Mouse (Mus musculus) heart, adult 18-20 months (tissue): ENCODE measurements around the gene Vmn1r212. TPM values are rescaled to one million over a fixed set of nuclear protein-coding genes. Genes with fewer than 3 reads are reported as not detected.
"Not testable (repeated sequence)": the region's sequence is repeated elsewhere in the genome, so short reads cannot be mapped to it uniquely, and the experiment has no call there.

Experiments
- DNase-seq, 2 experiments: peaks; one replicate each; pipeline ENCODE4 v3.0.0; 2021 to 2022; ENCODE audit warnings: mixed read lengths in 1 of 2
- long read RNA-seq, 2 experiments: library from polyadenylated mRNA; stranded (forward); transcript quantifications; one replicate each; pipeline ENCODE4 v2.0.0; 2021
- total RNA-seq, 2 experiments: library from RNA; stranded (reverse); gene quantifications; 2 replicates each; pipeline ENCODE4 v1.2.3; 2021

Vmn1r212 gene
- total RNA-seq = not detected
- long read RNA-seq, experiment 1 = 0 reads
- long read RNA-seq, experiment 2 = 0 reads

- no peak for DNase-seq
Measured at GRCm38 (mm10) chr13:22884105-22884504, at the start of gene Vmn1r212. TSS of gene Vmn1r212 (minus strand) at chr13:22884205.

DNA sequence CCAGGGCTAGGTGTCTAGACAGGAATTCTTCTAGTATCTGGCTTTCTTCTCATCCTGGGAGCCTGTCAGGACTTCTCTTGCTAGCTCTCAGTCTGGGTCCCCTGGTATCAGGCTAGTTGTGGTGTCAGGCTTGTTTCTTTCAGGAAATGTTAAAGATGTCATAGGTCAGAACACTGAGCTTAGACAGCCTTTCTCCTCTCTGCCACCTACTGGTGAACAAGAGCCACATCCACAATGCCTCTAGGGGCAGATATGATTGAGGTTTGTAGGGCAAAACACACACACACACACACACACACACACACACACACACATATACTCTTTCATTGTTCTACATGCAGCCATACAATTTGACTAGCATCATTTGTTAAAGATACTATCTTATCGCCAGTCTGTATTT is 4.7 kb downstream of the Vmn1r212 start:
- no peak for DNase-seq

DNA sequence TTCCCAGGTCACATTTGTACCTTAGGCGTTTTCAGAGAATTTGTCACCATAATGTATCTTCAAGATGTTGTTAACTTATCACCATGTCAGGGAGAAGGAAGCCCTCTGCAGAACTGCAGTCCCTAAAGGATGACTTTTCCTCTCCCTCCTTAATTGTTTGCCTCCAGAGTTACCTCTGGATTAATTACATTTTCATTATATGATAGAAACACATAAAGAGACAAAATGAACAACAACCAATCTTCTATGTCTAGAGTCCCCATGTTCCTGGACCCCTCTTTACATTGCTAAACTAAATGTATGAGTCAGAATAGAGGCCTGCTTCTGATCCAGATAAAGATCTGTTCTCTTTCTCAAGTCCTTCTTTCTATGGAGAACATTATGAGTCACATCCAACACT is 26.5 kb downstream of the Vmn1r212 start, which contains the start of gene Vmn1r211:
TSS of gene Vmn1r211 (minus strand) at position 101 of the 400 bp plus-strand sequence.
- no peak for DNase-seq

GRCm38 (mm10) chr13:22854760-22855159 is 29.2 kb downstream of the Vmn1r212 start:
- no peak for DNase-seq

- DNase-seq = no peak
Measured at GRCm38 (mm10) chr13:22846798-22847197, 37.2 kb downstream of the Vmn1r212 start.

DNA sequence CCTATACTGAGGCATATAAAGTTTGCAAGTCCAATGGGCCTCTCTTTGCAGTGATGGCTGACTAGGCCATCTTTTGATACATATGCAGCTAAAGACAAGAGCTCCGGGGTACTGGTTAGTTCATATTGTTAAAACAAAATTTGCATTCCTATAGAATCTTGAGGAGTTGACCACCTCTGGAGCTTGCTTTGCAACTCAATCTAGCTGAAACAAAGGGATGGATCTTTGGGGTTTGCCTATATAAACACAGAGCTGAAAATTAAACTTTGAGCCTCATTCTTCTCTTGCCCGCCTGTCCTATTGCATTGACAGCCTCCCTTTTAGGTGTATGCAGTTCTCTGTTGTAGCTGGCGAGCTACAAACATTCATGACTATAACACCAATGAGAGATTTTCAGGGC is 39.7 kb downstream of the Vmn1r212 start:
- not testable (repeated sequence) for DNase-seq

Other genes with a start within 250 kb of the Vmn1r212 start
- not detected for gene Vmn1r207-ps, start 154.6 kb downstream of the Vmn1r212 start, total RNA-seq
- gene Vmn1r208, start 106.8 kb downstream of the Vmn1r212 start, total RNA-seq = not detected
- gene Vmn1r209, start 74.5 kb downstream of the Vmn1r212 start, total RNA-seq = not detected
- gene Vmn1r210, start 52.9 kb downstream of the Vmn1r212 start, total RNA-seq = not detected
- gene Vmn1r211, start 26.6 kb downstream of the Vmn1r212 start, total RNA-seq = not detected
- gene Vmn1r213, start 123.5 kb upstream of the Vmn1r212 start, total RNA-seq = not detected
- not detected for gene Vmn1r214, start 146.2 kb upstream of the Vmn1r212 start, total RNA-seq
- not detected for gene Vmn1r215, start 183.8 kb upstream of the Vmn1r212 start, total RNA-seq
- not detected for gene Vmn1r217, start 234.0 kb upstream of the Vmn1r212 start, total RNA-seq
- gene Vmn1r218, start 248.9 kb upstream of the Vmn1r212 start, total RNA-seq = not detected